Mouse (Mus musculus) heart, postnatal 0 days (tissue): ENCODE results near the gene Tbc1d2b. TPM values are rescaled to one million over a fixed set of nuclear protein-coding genes. Genes with fewer than 3 reads are reported as not detected.

Experiments used
- ATAC-seq: fragments of 200-750 bp; cut with Nextera tagmentation; 2 replicates; pipeline ENCODE4 v1.8.0; 2017; ENCODE audit warnings: low read depth, moderate number of reproducible peaks, moderate library complexity; ENCODE audit not compliant: insufficient read depth
- DNase-seq: peaks from one replicate; pipeline ENCODE4 v3.0.0-alpha.2; 2016; ENCODE audit warnings: low spot score
- H3K27ac ChIP-seq: fragments of 300-500 bp; sonication (generic); 2 replicates; pipeline ENCODE4 v1.5.1; 2014; ENCODE audit warnings: low read depth, mild to moderate bottlenecking
- H3K27me3 ChIP-seq: fragments of 300-500 bp; sonication (generic); 2 replicates; pipeline ENCODE4 v1.6.1; 2014; ENCODE audit warnings: low read length, mixed read lengths; ENCODE audit not compliant: control insufficient read depth, insufficient read depth
- H3K36me3 ChIP-seq: fragments of 300-500 bp; sonication (generic); replicated peaks from 2 replicates; pipeline ENCODE4 v1.6.1; 2014; ENCODE audit warnings: low read length, mixed read lengths; ENCODE audit not compliant: control insufficient read depth, insufficient read depth
- H3K4me1 ChIP-seq: fragments of 300-500 bp; sonication (generic); 2 replicates; pipeline ENCODE4 v1.6.1; 2014; ENCODE audit warnings: antibody characterized with exemption; ENCODE audit not compliant: control insufficient read depth, insufficient read depth
- H3K4me2 ChIP-seq: fragments of 300-500 bp; sonication (generic); 2 replicates; pipeline ENCODE4 v1.6.1; 2014; ENCODE audit warnings: low read depth, mild to moderate bottlenecking, low read length, moderate library complexity
- H3K4me3 ChIP-seq: fragments of 300-500 bp; sonication (generic); 2 replicates; pipeline ENCODE4 v1.5.1; 2014; ENCODE audit warnings: low read depth, low read length
- H3K9ac ChIP-seq: fragments of 300-500 bp; sonication (generic); replicated peaks from 2 replicates; pipeline ENCODE4 v1.6.1; 2014; ENCODE audit warnings: low read depth, low read length, mixed read lengths
- H3K9me3 ChIP-seq: fragments of 300-500 bp; sonication (generic); replicated peaks from 2 replicates; pipeline ENCODE4 v1.6.1; 2016; ENCODE audit warnings: low read length; ENCODE audit not compliant: control insufficient read depth
- CTCF ChIP-seq: IDR thresholded peaks from 2 replicates; pipeline ENCODE4 v1.5.1; 2016; ENCODE audit warnings: antibody characterized with exemption, control low read depth, low read depth
- EP300 ChIP-seq: IDR thresholded peaks from 2 replicates; pipeline ENCODE4 v1.6.1; 2016; ENCODE audit warnings: antibody characterized with exemption, low read depth
- WGBS: fragments of 180-500 bp; shearing (Covaris S2); extraction: QIAGEN DNeasy Blood & Tissue Kit; methylation state at CpG from one replicate; pipeline ENCODE4 v1.1.7; 2014; 5-methylcytosine and 5-hydroxymethylcytosine counted together
- polyA plus RNA-seq: library from polyadenylated mRNA; unstranded; fragments of >200 nt; fragmentation: Nextera tagmentation; extraction: Ambion mirVana; gene quantifications from 2 replicates; pipeline ENCODE4 v1.2.1, GENCODE M21; 2015
- total RNA-seq: library from RNA; depleted of rRNA; stranded (reverse); fragments of >200 nt; gene quantifications from 2 replicates; pipeline ENCODE4 v1.2.3, GENCODE M21; 2014; ENCODE audit warnings: low replicate concordance

The Tbc1d2b gene
- total and polyA plus RNA-seq, 2 experiments from 2014 or later, result 2.9 to 24.7 TPM

GRCm38 (mm10) chr9:90182636-90183421 lies 87.8 kb downstream of the Tbc1d2b start:
- ATAC-seq (peak; percentile 37), DNase-seq (peak; percentile 26)
- Histone ChIP-seq H3K9ac (no peak overlapping the region), H3K4me3 (no peak overlapping the region), H3K4me1 (peaks cover 42% of the 10 kb centered on the region), H3K4me2 (no peak overlapping the region), H3K9me3 (no peaks in the 10 kb centered on the region), H3K27ac (peak overlapping the region; percentile 62), H3K27me3 (no peaks in the 10 kb centered on the region), H3K36me3 (peaks cover 31% of the 10 kb centered on the region)
- TF ChIP-seq EP300 (no peak), CTCF (no peak)
- WGBS, result 34% methylated on average over 18 of the region's 18 CpGs

- no peak overlapping the region for H3K9ac ChIP-seq
- H3K36me3 ChIP-seq, result peaks cover 40% of the 10 kb centered on the region
- TF ChIP-seq EP300 (no peak), CTCF (no peak)
- H3K27me3 ChIP-seq, result no peaks in the 10 kb centered on the region
- H3K4me1 ChIP-seq, result peaks cover 42% of the 10 kb centered on the region
- no peaks in the 10 kb centered on the region for H3K9me3 ChIP-seq
- WGBS, result 83% methylated on average over 6 of the region's 6 CpGs
- H3K27ac ChIP-seq, result no peak overlapping the region
- ATAC-seq (no peak), DNase-seq (no peak)
- H3K4me2 ChIP-seq, result no peak overlapping the region
- H3K4me3 ChIP-seq, result no peak overlapping the region
These were observed 88.8 kb downstream of the Tbc1d2b start for GRCm38 (mm10) chr9:90181656-90182388.

GRCm38 (mm10) chr9:90179409-90179808 lies 91.2 kb downstream of the Tbc1d2b start:
- Histone ChIP-seq H3K4me3 (no peak overlapping the region), H3K4me2 (no peak overlapping the region), H3K27me3 (no peaks in the 10 kb centered on the region), H3K9ac (no peak overlapping the region), H3K9me3 (no peaks in the 10 kb centered on the region), H3K36me3 (peaks cover 46% of the 10 kb centered on the region), H3K4me1 (peaks cover 22% of the 10 kb centered on the region), H3K27ac (no peak overlapping the region)
- 85% methylated on average over 5 of the region's 5 CpGs for WGBS
- ATAC-seq (no peak), DNase-seq (no peak)
- TF ChIP-seq EP300 (no peak), CTCF (no peak)

GRCm38 (mm10) chr9:90173330-90173729 lies 97.3 kb downstream of the Tbc1d2b start:
- no peak overlapping the region for H3K9ac ChIP-seq
- no peak overlapping the region for H3K27ac ChIP-seq
- 83% methylated on average over 3 of the region's 3 CpGs for WGBS
- H3K4me3 ChIP-seq, result no peak overlapping the region
- H3K4me1 ChIP-seq, result no peaks in the 10 kb centered on the region
- peaks cover 45% of the 10 kb centered on the region for H3K36me3 ChIP-seq
- H3K9me3 ChIP-seq, result no peaks in the 10 kb centered on the region
- no peaks in the 10 kb centered on the region for H3K27me3 ChIP-seq
- H3K4me2 ChIP-seq, result no peak overlapping the region
- TF ChIP-seq EP300, result no peak
- no peak for TF ChIP-seq CTCF
- DNase-seq (no peak), ATAC-seq (no peak)

DNA sequence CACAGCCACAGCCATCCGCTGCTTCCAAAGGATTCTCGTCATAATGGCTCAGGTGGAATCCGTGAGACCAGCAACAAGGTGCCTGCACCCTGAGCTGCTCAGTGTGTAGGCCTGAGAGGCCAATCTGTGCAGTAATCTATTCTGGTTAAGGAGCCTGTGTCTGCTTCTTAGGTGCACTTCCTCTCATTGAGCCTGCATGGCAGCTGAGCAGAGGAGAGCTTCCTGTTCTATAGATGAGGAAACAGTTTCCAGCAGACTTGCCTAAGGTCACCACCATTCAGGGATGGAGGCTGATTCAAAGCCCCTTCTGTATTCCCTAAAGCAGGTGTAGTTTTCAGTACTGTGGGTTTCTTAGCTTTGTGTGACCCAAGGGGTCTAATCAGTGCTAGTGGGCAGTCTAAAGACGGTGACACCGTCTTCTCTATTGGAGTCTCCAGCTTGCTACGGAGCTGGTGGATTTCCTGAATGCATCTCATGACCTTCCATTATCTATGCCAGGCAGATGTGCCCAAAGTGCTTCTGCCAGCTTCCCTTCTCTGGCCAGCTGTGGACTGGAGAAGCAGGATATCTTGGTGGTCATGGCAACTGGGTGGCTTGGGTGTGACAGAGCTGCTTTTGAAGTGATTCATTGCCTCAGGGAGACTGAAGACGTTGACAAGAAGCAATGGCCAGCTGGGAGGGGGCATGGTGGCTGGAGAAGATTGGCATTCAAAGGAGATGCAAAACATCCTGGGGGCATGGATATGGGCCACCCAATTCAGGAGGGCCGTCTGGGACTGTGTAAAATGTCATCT lies 97.9 kb downstream of the Tbc1d2b start:
- no peak for ATAC-seq
- Histone ChIP-seq H3K27ac (no peak overlapping the region), H3K4me1 (no peaks in the 10 kb centered on the region)

More for the DNA sequence above, 97.9 kb downstream of the Tbc1d2b start:
- no peak overlapping the region for H3K4me3 ChIP-seq
- H3K27me3 ChIP-seq, result no peaks in the 10 kb centered on the region
- DNase-seq, result no peak
- TF ChIP-seq EP300 (no peak), CTCF (no peak)
- H3K9me3 ChIP-seq, result no peaks in the 10 kb centered on the region
- no peak overlapping the region for H3K9ac ChIP-seq
- no peak overlapping the region for H3K4me2 ChIP-seq
- WGBS, result 74% methylated on average over 8 of the region's 8 CpGs
- peaks cover 39% of the 10 kb centered on the region for H3K36me3 ChIP-seq
